Mouse (Mus musculus) adrenal gland, postnatal 36 days (tissue): ENCODE measurements at regions not wholly inside any gene's neighbourhood (a gene's known extent, or its start where the extent isn't known, plus 50 kb on each side); places are given as distances from the start of the nearest gene placed in this dataset.

Source experiments
- DNase-seq, 2 experiments: peaks; one replicate each; pipeline ENCODE4 v3.0.0; 2021; ENCODE audit warnings: mixed read lengths in 1 of 2

GRCm38 (mm10) chr1:61135597-61136545 lies 158.1 kb downstream of the Icos start:
- no peak for DNase-seq

- DNase-seq, result no peak
Measured at GRCm38 (mm10) chr1:61137210-61137885, 159.6 kb downstream of the Icos start.

- no peak for DNase-seq
Measured at GRCm38 (mm10) chr1:61137954-61138353, 160.2 kb downstream of the Icos start.

DNA sequence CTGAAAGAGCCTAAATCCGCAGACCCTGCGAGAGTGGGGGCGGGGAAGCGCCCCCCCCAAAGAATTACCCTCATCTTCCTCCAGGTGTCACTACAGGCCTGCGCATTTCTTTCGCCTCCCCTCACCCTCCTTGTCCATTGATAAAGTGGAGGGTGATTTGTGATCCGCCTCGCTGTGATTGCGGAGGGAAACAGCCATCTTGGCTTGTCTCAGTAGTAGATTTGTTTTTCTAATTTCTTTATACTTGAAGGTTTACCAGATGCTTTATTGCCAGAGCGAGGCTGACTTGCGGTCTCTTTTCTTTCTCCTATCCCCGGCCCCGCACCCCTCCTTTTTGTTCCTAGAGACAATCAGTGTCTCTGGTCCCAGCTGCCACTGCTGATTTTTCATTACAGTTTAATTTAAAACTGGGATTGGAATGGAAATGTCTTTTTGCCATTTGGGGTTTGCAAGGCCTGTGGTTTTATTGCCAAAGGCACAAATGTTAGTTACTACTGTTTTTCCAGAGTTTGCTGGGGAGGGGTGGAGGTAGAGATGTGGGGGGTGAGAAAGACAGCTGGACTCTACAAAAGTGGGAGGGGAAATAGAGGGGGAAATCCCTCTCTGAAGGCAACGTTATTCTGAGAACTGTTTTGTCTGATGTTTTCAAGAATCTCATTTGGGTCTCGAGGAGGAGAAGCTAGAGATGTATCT lies 161.7 kb downstream of the Icos start:
- DNase-seq, result peak; percentile 32 to 34

DNA sequence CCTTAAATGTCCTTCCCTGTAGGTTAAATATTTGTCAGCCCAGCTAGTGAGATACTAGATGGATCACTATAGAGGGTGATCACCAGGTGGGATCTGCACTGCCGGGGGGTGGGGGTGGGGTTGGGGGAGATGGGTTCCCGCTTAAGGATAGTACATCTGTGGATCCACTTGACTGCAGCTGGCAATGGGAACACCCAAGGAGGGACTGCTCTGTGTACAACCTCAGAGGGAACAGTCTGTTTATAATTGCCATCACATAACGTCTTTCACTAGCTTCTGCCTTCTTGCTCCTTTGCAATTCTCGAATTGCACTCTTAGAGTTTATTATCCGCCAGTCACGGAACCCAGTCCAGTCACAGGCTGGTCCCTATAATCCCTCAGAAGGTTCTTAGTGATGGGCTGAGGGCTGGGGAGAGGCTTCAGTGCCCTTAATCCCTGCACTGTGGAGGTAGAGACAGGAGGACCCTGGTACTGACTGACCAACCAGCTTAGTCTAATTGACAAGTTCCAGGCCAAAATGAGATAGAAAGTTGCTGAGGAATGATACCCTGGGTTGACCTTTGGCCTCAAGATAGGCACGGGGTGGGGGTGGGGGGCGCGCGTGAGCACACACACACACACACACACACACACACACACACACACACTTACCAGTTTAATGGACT lies 162.4 kb downstream of the Icos start:
- DNase-seq, result no peak

DNA sequence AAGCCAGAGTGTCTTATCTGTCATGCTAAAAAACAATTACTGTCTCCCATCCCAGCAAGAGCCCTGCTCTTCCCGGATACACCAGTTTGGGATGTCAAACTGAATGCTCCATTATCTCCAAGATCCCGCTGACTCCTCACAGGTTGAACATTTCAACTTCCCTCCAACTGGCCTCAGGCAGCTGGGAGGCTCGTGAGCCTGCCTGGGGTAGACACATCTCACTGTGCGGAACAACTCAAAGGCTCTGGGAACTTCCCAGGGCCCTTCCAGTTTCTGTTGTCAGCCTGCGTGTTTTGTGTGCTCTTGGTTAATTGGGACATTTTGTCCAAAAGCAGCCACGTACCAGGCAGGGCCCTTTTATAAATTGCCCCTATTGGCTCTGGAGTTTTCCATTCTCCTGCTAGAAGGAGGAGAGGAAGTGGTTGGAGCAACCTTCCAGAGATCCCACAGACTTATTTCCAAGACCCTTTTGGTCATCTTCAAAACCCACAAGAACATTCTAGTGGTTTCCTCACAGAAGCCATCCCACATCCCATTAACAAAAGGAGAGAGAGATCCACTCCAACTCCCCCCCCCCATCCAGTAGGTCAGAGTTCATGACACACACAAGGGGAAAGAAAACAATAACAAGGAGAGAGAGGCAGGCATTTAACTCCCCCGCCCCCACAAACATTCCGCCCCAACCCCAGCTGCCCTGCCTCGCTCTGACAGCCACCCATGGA lies 163.3 kb downstream of the Icos start:
- DNase-seq, result no peak

DNA sequence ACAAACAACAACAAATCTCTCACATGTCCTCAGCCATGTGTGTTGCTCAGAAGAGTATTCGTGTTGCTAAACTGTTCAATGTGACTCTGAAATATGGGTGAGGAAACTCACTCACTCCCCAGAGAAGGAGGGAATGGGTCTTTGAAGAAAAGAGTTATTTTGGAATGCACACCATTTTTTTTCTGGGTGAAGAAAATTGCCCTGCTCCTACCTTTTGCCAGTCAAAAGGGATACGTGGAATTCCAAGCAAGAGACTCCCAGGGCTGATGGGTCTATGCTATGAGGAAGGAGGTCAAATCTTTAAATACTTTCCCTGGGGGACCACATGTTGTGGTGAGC lies 163.8 kb downstream of the Icos start:
- no peak for DNase-seq

- no peak for DNase-seq
Measured at GRCm38 (mm10) chr1:61141952-61142351, 164.2 kb downstream of the Icos start.

DNA sequence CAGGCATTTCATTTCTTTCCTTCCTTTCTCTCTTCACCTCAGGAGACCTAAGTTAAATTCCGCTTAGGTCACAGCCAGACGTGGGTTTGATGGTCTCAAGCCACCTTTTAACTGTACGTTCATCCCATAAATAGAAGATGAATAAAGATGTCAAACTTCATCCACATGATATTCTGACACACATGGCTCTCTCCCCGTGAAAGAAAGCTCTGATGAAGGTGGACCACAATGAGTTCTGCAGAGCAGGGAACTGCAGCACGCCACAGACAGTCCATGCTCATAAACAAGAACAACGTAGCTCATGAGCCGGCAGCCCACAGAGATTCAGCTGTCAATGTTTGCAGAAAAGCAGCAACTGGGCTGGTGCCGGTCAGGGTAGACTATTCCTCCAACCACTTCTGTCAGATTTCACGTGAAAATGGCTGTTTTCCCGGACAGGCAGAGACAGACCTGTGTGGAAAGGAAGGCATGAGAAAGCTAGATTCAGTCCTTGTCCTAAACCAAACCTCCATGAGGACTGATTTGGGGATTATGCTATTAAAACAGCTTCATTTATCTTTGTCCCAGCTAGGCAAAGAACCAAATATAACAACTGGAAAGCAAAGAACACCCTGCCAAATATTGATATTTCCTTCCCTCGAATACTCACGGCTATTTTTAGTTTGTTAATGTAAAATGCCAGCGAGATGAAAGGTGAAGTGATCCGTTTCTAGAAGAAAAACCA lies 165.5 kb downstream of the Icos start:
- no peak for DNase-seq

GRCm38 (mm10) chr1:61143754-61144066 lies 166.0 kb downstream of the Icos start:
- no peak for DNase-seq

- no peak for DNase-seq
Measured at GRCm38 (mm10) chr1:61145013-61145412, 167.3 kb downstream of the Icos start.

- DNase-seq, result no peak
Measured at GRCm38 (mm10) chr1:61145572-61145971, 167.8 kb downstream of the Icos start.

DNA sequence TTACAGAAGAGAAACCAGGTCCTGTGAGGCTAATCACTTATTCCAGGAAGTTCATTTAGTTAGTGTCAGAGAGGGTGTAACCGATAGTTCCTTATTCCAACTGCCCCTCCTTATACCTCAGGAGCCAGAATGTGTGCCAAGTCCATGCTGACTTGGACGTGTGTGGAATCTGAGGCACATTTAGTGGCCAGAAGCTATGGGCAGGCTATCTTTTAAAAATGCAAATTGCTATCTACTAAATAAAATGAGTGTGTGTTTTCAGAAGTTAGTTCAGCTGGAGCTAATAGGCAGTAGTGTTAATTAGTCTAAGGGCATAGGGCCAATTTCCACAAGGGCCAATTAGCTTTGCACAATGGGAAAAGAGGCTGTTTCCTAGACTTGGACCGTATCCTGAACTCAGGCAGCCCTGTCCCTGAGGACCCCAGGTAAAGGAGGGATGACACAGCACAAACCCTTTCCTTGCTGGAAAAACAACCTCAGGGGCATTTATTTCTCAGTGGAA lies 168.5 kb downstream of the Icos start:
- DNase-seq, result no peak

GRCm38 (mm10) chr1:61151742-61152141 lies 174.0 kb downstream of the Icos start:
- DNase-seq, result no peak

DNA sequence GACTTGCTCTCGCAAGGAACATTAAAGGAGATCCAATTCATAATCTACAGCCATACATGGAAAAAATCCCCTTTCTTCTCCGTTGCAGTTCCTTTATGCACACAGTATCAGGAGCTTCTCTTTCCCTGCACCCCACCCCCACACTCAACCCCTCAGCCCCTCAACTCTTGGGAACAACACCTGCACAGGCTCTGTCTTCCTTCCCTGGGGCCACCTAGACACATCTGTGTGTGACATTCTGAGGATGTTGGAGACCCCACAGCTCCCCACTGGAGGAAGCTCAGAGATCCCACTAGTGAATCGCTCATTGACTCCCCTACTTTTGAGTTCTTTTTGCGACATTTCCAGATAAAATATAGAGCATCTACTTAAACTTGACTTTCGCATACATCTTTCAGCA lies 174.4 kb downstream of the Icos start:
- DNase-seq, result no peak

- DNase-seq, result no peak
Measured at GRCm38 (mm10) chr1:61154216-61154615, 176.5 kb downstream of the Icos start.

- DNase-seq, result peak; percentile 24 to 37
Measured at GRCm38 (mm10) chr1:61157271-61157670, 179.5 kb downstream of the Icos start.

DNA sequence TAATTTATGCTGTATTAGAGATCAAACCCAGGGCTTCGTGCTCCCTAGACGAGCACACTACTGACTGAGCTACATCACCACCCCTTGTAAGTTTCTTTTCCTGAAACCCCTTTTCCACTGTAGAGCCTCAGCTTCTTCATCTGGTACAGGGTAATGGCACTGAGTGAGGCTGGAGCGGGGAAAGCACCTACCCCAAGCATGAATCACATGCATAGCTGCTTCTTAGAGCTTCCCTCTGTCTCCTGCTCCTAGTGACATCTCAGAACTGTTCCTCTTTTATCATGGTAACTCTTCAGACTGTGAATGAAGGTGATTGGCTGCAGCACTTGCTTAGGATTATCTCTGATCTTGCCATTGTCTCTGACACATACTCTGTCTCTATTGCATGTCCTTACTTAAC lies 182.8 kb downstream of the Icos start:
- no peak for DNase-seq

DNA sequence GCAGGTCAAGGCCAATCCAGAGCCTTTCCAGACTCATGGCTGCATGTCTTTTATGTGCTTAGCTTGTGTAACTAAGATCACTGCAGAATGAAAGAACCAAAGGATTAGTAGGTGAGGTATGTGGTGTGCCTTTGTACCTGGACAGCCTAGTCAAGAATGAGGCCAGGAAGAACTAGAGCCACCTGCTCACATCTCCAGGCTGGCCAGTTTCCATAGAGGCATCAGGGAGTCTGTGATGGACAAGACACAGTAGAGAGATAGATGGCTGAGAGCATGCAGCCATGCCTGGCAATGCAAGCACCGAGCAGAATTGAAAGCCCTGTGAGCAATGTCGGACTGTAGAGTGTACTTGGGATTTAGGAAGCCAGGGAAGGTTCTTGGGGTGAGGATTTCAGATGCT lies 186.5 kb downstream of the Icos start:
- no peak for DNase-seq

DNA sequence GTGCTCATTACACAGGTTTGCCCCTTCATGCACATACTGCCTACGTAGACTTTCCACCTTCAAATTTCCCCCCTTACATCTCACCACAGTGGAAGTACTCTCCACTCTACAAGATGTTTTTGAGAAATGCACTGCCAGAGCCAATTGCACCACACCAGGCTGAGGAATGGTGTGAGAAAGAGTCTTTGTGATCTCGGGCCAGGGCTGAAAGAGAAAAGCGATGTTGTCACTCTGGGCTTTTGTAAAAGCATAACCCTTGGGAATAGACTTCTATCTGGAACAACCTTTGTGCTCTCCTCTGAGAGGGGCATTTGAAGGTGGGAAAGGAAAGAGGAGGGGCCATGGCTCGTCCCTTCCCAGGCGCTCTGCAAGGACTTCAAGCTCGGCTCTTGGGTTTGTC lies 194.2 kb downstream of the Icos start:
- DNase-seq, result no peak

- no peak for DNase-seq
Measured at GRCm38 (mm10) chr1:61172946-61173345, 195.2 kb downstream of the Icos start.
